Mouse (Mus musculus) ES-E14 (cell line): ENCODE results near the gene Rbfox2.

Experiments
- HCFC1 ChIP-seq: IDR thresholded peaks from 2 replicates; pipeline ENCODE4 v1.6.1; 2012; ENCODE audit warnings: low read length, inconsistent platforms, borderline replicate concordance; ENCODE audit not compliant: insufficient read depth
- MAFK ChIP-seq: IDR thresholded peaks from 2 replicates; pipeline ENCODE4 v1.6.1; 2014; ENCODE audit warnings: mild to moderate bottlenecking, low read depth, low read length, inconsistent platforms; ENCODE audit not compliant: insufficient read depth
- ZC3H11A ChIP-seq: IDR thresholded peaks from 2 replicates; pipeline ENCODE4 v1.6.1; 2012; ENCODE audit warnings: low read depth, mild to moderate bottlenecking, inconsistent platforms, low read length, borderline replicate concordance
- ZNF384 ChIP-seq: IDR thresholded peaks from 2 replicates; pipeline ENCODE4 v1.6.1; 2012; ENCODE audit warnings: low read depth, low read length, inconsistent platforms

GRCm38 (mm10) chr15:77044597-77045320, 262.0 kb downstream of the Rbfox2 start, which contains the start of gene Apol6:
- no peak for TF ChIP-seq HCFC1
- no peak for TF ChIP-seq MAFK
- TF ChIP-seq ZC3H11A = no peak
- TF ChIP-seq ZNF384 = no peak
